Mouse (Mus musculus) embryonic facial prominence, embryonic 11.5 days (tissue): ENCODE results near the gene Mterf1a. TPM values are rescaled to one million over a fixed set of nuclear protein-coding genes. Genes with fewer than 3 reads are reported as not detected.
"Not testable (repeated sequence)": the region's sequence is repeated elsewhere in the genome, so short reads cannot be mapped to it uniquely, and the experiment has no call there.

Source experiments
- ATAC-seq: fragments of 200-750 bp; cut with Nextera tagmentation; replicated peaks from 2 replicates; pipeline ENCODE4 v1.8.0; 2017; ENCODE audit warnings: low read depth; ENCODE audit not compliant: insufficient number of reproducible peaks, low FRiP score, low TSS enrichment
- DNase-seq: peaks from one replicate; pipeline ENCODE4 v3.0.0-alpha.2; 2015; ENCODE audit warnings: low spot score
- H3K27ac ChIP-seq: fragments of 300-500 bp; sonication (generic); replicated peaks from 2 replicates; pipeline ENCODE4 v1.5.1; 2014; ENCODE audit warnings: mild to moderate bottlenecking, low read depth, low read length, control low read depth
- H3K27me3 ChIP-seq: fragments of 300-500 bp; sonication (generic); 2 replicates; pipeline ENCODE4 v1.6.1; 2014; ENCODE audit warnings: mild to moderate bottlenecking, low read length, moderate library complexity, mixed read lengths; ENCODE audit not compliant: control insufficient read depth, insufficient read depth
- H3K36me3 ChIP-seq: fragments of 300-500 bp; sonication (generic); replicated peaks from 2 replicates; pipeline ENCODE4 v1.6.1; 2014; ENCODE audit warnings: low read depth, mild to moderate bottlenecking, low read length, moderate library complexity, mixed read lengths; ENCODE audit not compliant: control insufficient read depth, insufficient read depth
- H3K4me1 ChIP-seq: fragments of 300-500 bp; sonication (generic); 2 replicates; pipeline ENCODE4 v1.6.1; 2014; ENCODE audit warnings: low read length, mixed read lengths; ENCODE audit not compliant: control insufficient read depth, insufficient read depth
- H3K4me2 ChIP-seq: fragments of 300-500 bp; sonication (generic); 2 replicates; pipeline ENCODE4 v1.6.1; 2014; ENCODE audit warnings: low read depth, mild to moderate bottlenecking, control low read depth, low read length, moderate library complexity
- H3K4me3 ChIP-seq: fragments of 300-500 bp; sonication (generic); 2 replicates; pipeline ENCODE4 v1.5.1; 2014; ENCODE audit warnings: low read depth, low read length, control low read depth
- H3K9ac ChIP-seq: fragments of 300-500 bp; sonication (generic); replicated peaks from 2 replicates; pipeline ENCODE4 v1.6.1; 2014; ENCODE audit warnings: mild to moderate bottlenecking, control low read depth, low read length
- H3K9me3 ChIP-seq: fragments of 300-500 bp; sonication (generic); replicated peaks from 2 replicates; pipeline ENCODE4 v1.6.1; 2016; ENCODE audit warnings: mild to moderate bottlenecking, low read length, inconsistent platforms, mixed read lengths; ENCODE audit not compliant: control insufficient read depth
- WGBS: fragments of 180-500 bp; shearing (Covaris S2); extraction: QIAGEN DNeasy Blood & Tissue Kit; methylation state at CpG from one replicate; pipeline ENCODE4 v1.1.7; 2014; 5-methylcytosine and 5-hydroxymethylcytosine counted together
- polyA plus RNA-seq: library from polyadenylated mRNA; unstranded; fragments of >200 nt; fragmentation: Nextera tagmentation; extraction: Ambion mirVana; gene quantifications from 2 replicates; pipeline ENCODE4 v1.2.1, GENCODE M21; 2014

The Mterf1a gene
- polyA plus RNA-seq, 1 experiment from 2014 or later: 10.4 TPM

DNA sequence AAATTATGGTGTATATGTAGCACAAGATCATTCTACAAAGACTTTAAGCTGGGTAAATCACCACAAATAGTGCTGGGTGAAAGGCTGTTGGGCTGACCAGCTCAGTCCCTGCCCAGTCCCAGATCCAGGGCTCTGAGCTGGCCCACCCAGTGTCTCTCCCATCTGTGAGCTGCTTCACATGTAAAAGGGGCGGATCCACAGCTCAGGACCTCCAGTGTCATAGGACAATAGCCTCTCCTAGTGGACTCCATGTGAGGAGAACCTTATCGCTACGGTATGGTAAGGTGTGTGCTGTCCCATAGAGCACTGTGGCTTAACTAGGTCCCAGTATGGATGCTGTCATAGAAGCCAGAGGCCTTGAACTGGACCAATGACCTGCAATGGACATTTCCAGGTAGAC, 37.9 kb upstream of the Mterf1a start:
- no peaks in the 10 kb centered on the region for H3K9me3 ChIP-seq
- no peak overlapping the region for H3K9ac ChIP-seq
- no peak overlapping the region for H3K4me3 ChIP-seq
- H3K27me3 ChIP-seq: no peaks in the 10 kb centered on the region
- DNase-seq (no peak), ATAC-seq (no peak)
- H3K4me1 ChIP-seq: peaks cover 4% of the 10 kb centered on the region; the same call in 1 of the 2 replicates
- 92% methylated on average over 3 of the region's 3 CpGs for WGBS
- no peak overlapping the region for H3K27ac ChIP-seq
- H3K36me3 ChIP-seq: no peaks in the 10 kb centered on the region
- H3K4me2 ChIP-seq: no peak overlapping the region

DNA sequence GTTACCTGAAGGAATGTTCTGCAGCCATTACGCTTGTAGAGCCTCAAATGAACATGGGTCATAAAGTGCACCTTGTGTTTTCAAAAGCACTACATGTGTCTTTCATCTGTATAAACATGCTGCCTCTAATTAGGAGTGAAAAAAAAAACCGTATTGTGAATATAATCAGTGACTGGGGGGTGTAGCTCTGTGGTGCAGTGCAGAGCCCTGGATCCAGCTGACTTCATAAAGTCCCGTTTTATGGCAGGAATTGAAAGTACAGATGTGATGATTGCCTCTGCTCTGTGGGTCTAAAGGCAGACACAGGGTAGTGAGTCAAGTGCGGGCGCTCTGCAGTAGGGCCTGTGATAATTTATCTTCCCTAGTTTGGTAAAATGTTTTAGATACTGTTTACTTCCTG, 37.0 kb upstream of the Mterf1a start:
- H3K36me3 ChIP-seq: no peaks in the 10 kb centered on the region
- no peaks in the 10 kb centered on the region for H3K27me3 ChIP-seq
- ATAC-seq (no peak), DNase-seq (no peak)
- H3K9me3 ChIP-seq: no peaks in the 10 kb centered on the region
- no peak overlapping the region for H3K27ac ChIP-seq
- WGBS: 61% methylated on average over 5 of the region's 5 CpGs
- H3K4me1 ChIP-seq: peaks cover 4% of the 10 kb centered on the region; the same call in 1 of the 2 replicates
- no peak overlapping the region for H3K9ac ChIP-seq
- H3K4me3 ChIP-seq: no peak overlapping the region
- H3K4me2 ChIP-seq: no peak overlapping the region

DNA sequence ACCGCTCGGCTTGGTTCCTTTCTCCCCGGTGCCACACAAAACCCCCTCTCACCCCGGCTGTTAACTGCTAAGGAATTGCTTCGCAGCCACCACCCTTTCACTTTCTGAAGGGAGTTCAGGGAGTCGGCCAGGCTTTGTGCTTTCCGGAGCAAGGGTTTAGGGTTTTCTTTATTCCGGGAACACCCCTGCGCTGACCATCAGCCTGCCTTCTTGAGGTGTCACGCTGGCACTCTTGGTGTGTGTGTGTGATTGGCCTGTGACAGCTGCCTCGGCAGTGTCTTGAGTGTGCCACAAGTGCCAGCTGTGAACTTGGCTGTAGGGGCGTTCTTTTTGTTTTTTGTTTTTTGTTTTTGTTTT, 34.9 kb upstream of the Mterf1a start:
- H3K27me3 ChIP-seq: no peaks in the 10 kb centered on the region
- no peaks in the 10 kb centered on the region for H3K36me3 ChIP-seq
- no peaks in the 10 kb centered on the region for H3K9me3 ChIP-seq
- H3K4me3 ChIP-seq: peak overlapping the region; percentile 92
- peak overlapping the region; percentile 59 for H3K4me2 ChIP-seq
- peak overlapping the region; percentile 96 for H3K9ac ChIP-seq
- ATAC-seq: peak; percentile 68
- DNase-seq: peak; percentile 61
- WGBS: under 1% methylated on average over 12 of the region's 12 CpGs
- H3K4me1 ChIP-seq: peaks cover 4% of the 10 kb centered on the region; the same call in 1 of the 2 replicates
- H3K27ac ChIP-seq: peak overlapping the region; percentile 77

DNA sequence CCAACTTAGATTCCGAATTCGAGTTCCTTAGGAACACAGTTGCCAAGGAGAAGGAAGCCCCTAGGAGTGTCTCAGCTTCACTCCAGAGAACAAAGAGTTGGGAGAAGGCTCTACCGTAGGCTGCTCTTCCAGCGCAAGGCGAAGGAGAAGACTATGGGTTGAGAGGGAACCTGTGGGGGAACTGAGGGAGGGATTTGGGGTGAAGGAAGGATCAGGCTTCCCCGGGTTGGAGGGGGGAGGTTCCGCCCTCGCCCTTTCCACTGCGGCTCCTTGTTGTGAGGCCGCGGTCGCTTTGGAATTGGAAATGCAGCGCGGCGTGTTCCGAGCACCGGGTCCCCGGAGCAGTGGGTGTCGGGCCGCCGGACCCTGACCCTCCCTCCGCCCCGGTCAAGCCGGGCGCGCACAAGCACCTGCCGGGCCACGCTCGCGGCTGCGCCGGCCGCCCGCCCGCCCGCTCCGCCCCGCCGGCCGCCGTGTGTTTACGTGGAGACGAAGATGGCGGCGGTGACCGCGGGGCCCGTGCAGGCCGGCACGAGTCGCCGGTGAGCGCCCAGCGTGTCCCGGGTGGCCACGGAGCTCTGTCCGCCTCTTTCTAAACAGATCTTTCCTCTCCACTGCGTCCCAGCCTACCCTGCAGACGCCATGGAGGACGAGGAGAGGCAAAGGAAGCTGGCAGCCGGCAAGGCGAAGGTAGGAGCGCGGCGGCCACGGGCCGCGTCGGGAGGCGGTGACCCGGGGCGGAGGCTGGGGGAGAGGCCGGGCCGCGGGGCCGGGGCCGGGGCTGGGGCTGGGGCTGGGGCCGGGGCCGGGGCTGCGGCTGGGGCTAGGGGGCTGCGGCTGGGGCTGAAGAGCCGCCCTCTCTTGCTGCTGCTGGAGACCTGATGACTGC, 34.3 kb upstream of the Mterf1a start, which contains the start of gene Akap9:
Akap9 (plus strand) TSS at position 254 of the 889 bp plus-strand sequence.
- DNase-seq: peak; percentile 65
- Histone ChIP-seq H3K4me3 (peak within 1 kb of the TSS; percentile 92), H3K27ac (peak within 1 kb of the TSS; percentile 77), H3K36me3 (no peaks in the 10 kb centered on the region), H3K4me1 (peaks cover 4% of the 10 kb centered on the region; the same call in 1 of the 2 replicates), H3K27me3 (no peaks in the 10 kb centered on the region), H3K4me2 (peak within 1 kb of the TSS; percentile 76), H3K9me3 (no peaks in the 10 kb centered on the region), H3K9ac (peak within 1 kb of the TSS; percentile 96)
- WGBS: 0% methylated on average over 50 of the region's 82 CpGs
- ATAC-seq: peak; percentile 85

DNA sequence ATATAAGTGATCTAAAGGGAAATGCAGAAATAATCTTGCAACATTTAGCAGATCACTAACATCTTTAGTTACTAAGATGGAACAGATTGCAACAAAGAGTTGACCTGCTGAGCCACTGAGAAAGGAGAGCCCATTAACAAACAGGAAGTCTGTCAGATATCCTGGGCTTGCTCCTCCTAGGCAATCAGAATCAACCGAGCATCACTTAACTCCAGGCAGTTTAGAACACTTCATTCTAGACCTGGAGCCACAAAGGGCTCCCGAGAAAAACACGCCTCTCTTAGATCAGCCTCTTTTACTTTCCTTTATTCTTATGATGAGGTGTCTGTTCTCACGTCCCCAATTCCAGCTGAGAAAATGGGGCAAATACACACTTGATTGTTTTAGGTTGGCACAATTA, 32.9 kb upstream of the Mterf1a start:
- H3K4me3 ChIP-seq: no peak overlapping the region
- no peak overlapping the region for H3K9ac ChIP-seq
- H3K27me3 ChIP-seq: no peaks in the 10 kb centered on the region
- no peak for ATAC-seq
- H3K27ac ChIP-seq: no peak overlapping the region
- DNase-seq: peak; percentile 26
- no peak overlapping the region for H3K4me2 ChIP-seq
- no peaks in the 10 kb centered on the region for H3K36me3 ChIP-seq
- WGBS: 42% methylated on average over 4 of the region's 4 CpGs
- peaks cover 4% of the 10 kb centered on the region; the same call in 1 of the 2 replicates for H3K4me1 ChIP-seq
- no peaks in the 10 kb centered on the region for H3K9me3 ChIP-seq

DNA sequence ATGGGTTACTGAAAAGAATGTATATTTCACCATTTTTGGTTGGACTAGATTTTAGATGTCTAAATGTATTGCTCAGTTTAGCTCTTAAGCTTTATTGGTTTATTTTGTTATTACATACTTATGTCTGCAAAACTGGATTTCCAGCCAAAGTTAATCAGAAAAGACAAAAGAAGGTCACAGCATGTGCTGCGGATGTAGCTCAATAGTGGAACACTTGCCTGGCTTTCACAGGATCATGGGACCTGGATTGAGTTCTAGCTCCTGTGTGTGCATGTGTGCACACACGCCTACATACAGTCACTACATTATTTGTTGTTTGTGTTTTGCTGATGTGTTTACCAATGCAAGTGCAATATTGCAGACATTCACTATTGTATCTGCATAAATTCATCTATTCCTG, 28.6 kb upstream of the Mterf1a start:
- ATAC-seq: no peak
- no peaks in the 10 kb centered on the region for H3K4me1 ChIP-seq
- H3K9me3 ChIP-seq: no peaks in the 10 kb centered on the region
- no peak overlapping the region for H3K4me3 ChIP-seq
- WGBS: 84% methylated on average over 2 of the region's 2 CpGs
- no peak overlapping the region for H3K27ac ChIP-seq
- H3K27me3 ChIP-seq: no peaks in the 10 kb centered on the region
- H3K36me3 ChIP-seq: no peaks in the 10 kb centered on the region
- DNase-seq: no peak
- no peak overlapping the region for H3K4me2 ChIP-seq
- H3K9ac ChIP-seq: no peak overlapping the region

DNA sequence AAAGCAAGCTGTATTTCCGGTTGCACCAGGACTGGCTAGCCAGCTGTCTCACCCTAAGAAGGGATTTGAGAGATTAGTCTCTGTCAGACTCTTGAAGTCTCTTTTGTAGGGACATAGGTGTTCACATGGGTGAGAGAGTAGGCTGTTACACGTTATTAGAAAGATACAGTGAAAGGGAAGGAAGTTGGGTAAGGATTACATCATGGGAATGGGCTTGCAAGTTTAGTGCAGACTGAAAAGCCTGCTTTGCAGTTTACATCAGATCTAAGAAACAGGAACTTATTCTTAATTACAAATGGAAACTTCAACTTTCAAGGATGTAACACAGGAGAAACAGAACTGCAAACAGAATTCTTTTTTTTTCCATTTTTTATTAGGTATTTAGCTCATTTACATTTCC, 11.7 kb upstream of the Mterf1a start:
- ATAC-seq (no peak), DNase-seq (no peak)
- Histone ChIP-seq H3K9ac (no peak overlapping the region), H3K4me1 (no peaks in the 10 kb centered on the region), H3K4me3 (no peak overlapping the region), H3K36me3 (no peaks in the 10 kb centered on the region), H3K9me3 (no peaks in the 10 kb centered on the region), H3K27ac (no peak overlapping the region), H3K4me2 (no peak overlapping the region), H3K27me3 (no peaks in the 10 kb centered on the region)
- 65% methylated on average over 2 of the region's 2 CpGs for WGBS

DNA sequence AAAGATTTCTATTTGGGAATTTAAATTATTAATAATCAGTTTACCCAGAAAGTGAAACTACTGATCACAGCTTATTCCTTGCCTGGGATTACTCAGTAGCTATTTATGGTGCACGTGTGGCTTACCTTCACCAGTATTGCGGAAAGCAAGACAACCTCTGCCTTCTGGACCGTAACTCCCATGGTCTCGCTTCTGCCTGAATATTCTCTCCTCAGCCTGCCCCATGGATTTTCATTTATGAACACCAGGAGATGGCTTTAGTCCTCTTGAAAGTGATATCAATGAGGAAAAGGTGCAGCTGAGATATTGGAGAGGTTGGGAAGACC, 524 bp upstream of the Mterf1a start:
- not testable (repeated sequence) for H3K9me3 ChIP-seq, H3K4me2 ChIP-seq, H3K27me3 ChIP-seq, H3K27ac ChIP-seq, H3K9ac ChIP-seq, ATAC-seq, H3K36me3 ChIP-seq, DNase-seq, H3K4me3 ChIP-seq, H3K4me1 ChIP-seq
- 97% methylated on average over 4 of the region's 4 CpGs for WGBS
